Mouse (Mus musculus): ENCODE data around the gene Uts2b. TPM values are rescaled to one million over a fixed set of nuclear protein-coding genes. Genes with fewer than 3 reads are reported as not detected.
"Not testable (repeated sequence)": the region's sequence is repeated elsewhere in the genome, so short reads cannot be mapped to it uniquely, and the experiment has no call there.

Gene Uts2b
- total RNA-seq, 4 experiments from 2014 or later, result 0.31 to 1.2 (median 0.58) TPM

GRCm38 (mm10) chr16:27375318-27375717 lies 5.3 kb upstream of the Uts2b start:
- DNase-seq (ENCODE audit: low spot score), result no peak

- no peak for DNase-seq (ENCODE audit: low spot score)
These were observed 4.1 kb upstream of the Uts2b start for GRCm38 (mm10) chr16:27374139-27374538.

- no peak for DNase-seq (ENCODE audit: low spot score)
These were observed 661 bp upstream of the Uts2b start for GRCm38 (mm10) chr16:27370700-27371099.

DNA sequence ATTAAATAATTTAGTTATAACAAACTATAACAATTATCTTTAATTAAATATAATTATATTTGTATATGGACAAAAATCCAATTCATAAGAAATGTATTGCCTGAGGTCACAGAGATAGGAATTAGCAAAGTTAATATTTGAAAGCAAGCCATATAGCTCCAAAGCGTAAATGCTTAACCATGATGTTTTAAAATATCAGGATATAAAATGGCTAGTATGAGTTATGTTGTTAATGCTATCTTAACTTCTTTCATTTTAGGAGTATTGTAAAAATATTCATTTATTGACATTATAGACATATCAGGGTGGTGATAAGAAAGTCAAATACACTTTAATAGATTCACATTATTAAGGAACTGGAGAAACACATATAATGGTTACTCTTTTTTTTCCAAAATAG lies 10.0 kb downstream of the Uts2b start:
- DNase-seq (ENCODE audit: low spot score), result no peak

DNA sequence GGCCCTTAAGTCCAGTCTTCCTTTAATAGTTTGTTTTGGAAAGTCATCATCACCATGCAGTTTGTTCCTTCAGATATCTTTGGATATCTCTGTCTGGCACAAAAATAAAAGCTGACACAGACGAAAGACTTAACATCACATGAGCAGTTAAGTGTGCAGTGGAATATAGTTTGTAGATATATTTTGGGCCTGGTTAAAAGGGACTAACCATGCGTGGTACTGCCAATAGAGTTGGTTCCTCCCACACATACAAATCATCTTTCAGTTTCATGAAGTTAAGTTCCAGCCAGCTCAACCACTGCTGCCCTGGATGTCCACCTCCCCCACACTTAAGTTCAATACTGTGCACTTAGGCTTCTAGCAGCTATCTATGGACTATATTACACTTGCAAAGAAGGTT lies 15.6 kb downstream of the Uts2b start:
- DNase-seq (ENCODE audit: low spot score), result no peak

GRCm38 (mm10) chr16:27349878-27350532 lies 20.0 kb downstream of the Uts2b start:
- DNase-seq (ENCODE audit: low spot score), result no peak

DNA sequence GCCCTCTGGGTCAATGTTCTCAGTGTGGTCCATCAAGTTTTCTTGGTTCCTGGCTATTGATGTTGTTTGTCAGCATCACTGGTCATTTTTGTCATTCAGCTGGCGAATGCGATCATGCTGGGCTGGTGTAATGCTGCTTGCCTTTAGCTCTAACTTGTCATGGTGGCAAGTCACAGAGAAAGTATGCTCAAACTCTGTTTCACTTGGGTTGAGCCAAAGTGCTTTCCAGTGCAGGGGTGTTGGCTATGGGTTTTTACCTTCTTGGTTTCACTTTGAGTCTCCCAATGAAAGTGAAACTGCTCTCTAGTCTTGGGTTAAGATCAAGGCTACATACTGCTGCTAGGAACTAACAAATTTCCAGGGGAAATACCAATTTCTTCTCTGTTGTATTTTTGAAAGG lies 20.8 kb downstream of the Uts2b start:
- no peak for DNase-seq (ENCODE audit: low spot score)

GRCm38 (mm10) chr16:27348359-27348758 lies 21.7 kb downstream of the Uts2b start:
- DNase-seq (ENCODE audit: low spot score), result no peak

DNA sequence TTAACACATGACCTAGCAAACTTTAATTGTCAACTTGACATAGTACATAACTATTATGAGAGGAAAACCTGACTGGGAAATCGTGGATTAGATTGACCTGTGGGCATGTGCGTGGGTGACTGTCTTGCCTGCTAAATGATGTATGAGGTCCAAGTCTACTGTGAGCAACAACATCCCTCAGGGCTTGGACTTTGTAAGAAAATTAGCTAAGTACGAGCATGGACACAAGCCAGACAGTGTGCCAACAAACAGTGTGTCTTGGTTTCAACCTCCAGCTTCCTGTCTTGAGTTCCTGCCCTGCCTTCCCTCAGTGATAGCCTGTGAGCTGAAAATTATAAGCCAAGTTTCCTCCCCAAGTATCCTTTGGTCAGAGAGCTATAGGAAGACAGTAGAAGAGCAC lies 22.5 kb downstream of the Uts2b start:
- DNase-seq (ENCODE audit: low spot score), result no peak

DNA sequence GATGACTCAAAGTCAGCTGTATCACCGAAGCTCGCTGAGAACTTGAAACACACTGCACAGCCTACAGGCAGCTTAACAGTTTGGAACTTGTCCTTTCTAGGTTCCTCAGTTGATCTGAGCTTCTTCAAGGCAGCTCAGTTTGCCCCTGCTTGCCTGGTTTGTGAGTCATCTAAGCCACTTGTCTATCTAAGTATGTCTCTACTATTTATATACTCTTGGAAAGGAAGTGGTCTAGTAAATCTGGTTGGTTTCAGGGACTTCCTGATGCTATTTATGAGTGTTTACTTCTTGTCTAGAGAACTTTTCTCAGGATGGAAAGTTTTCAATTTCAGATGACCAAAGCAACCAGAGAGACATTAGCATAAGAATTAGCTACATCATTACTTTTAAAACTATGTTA lies 43.6 kb downstream of the Uts2b start:
- no peak for DNase-seq (ENCODE audit: low spot score)

- DNase-seq (ENCODE audit: low spot score), result no peak
These were observed 48.0 kb downstream of the Uts2b start for GRCm38 (mm10) chr16:27322047-27322446.

- no peak for DNase-seq (ENCODE audit: low spot score)
These were observed 50.9 kb downstream of the Uts2b start for GRCm38 (mm10) chr16:27319099-27319498.

GRCm38 (mm10) chr16:27307189-27307588 lies 62.9 kb downstream of the Uts2b start, which contains the start of gene Ostn:
TSS of gene Ostn (plus strand) at chr16:27307489.
- DNase-seq (ENCODE audit: low spot score), result not testable (repeated sequence)

Other genes with a start within 250 kb of the Uts2b start
- under 1 TPM in 2 of 4 experiments, not detected in 2; 0.28 to 0.30 TPM for gene Ostn, start 62.8 kb downstream of the Uts2b start, total RNA-seq (2022)
- gene Ccdc50, start 18.6 kb upstream of the Uts2b start, total RNA-seq (2022), result 10 to 100 TPM; 31.0 to 35.2 (median 34.0) TPM

Measured in heart, adult 8-10 months (tissue).